Mouse (Mus musculus) kidney, postnatal 0 days (tissue): Measurements from ENCODE around the gene Elof1. TPM values are rescaled to one million over a fixed set of nuclear protein-coding genes. Genes with fewer than 3 reads are reported as not detected.
A peak's percentile ranks its signal among the peaks of the same experiment; 100 is the strongest.

Experiments
- ATAC-seq: fragments of 200-750 bp; cut with Nextera tagmentation; replicated peaks from 2 replicates; pipeline ENCODE4 v1.8.0; 2017; ENCODE audit warnings: low read depth, moderate number of reproducible peaks, moderate TSS enrichment, moderate library complexity; ENCODE audit not compliant: low FRiP score
- DNase-seq: peaks from one replicate; pipeline ENCODE4 v3.0.0-alpha.2; 2016; ENCODE audit warnings: low spot score
- H3K27ac ChIP-seq: fragments of 300-500 bp; sonication (generic); 2 replicates; pipeline ENCODE4 v1.5.1; 2014; ENCODE audit warnings: mild to moderate bottlenecking
- H3K27me3 ChIP-seq: fragments of 300-500 bp; sonication (generic); 2 replicates; pipeline ENCODE4 v1.6.1; 2014; ENCODE audit warnings: low read length, mixed read lengths; ENCODE audit not compliant: insufficient read depth
- H3K36me3 ChIP-seq: fragments of 300-500 bp; sonication (generic); 2 replicates; pipeline ENCODE4 v1.6.1; 2014; ENCODE audit warnings: low read length, mixed read lengths; ENCODE audit not compliant: insufficient read depth
- H3K4me1 ChIP-seq: fragments of 300-500 bp; sonication (generic); replicated peaks from 2 replicates; pipeline ENCODE4 v1.6.1; 2014; ENCODE audit warnings: antibody characterized with exemption, low read length, mixed read lengths; ENCODE audit not compliant: insufficient read depth
- H3K4me2 ChIP-seq: fragments of 300-500 bp; sonication (generic); 2 replicates; pipeline ENCODE4 v1.6.1; 2014; ENCODE audit warnings: mild to moderate bottlenecking, low read length, moderate library complexity, mixed read lengths
- H3K4me3 ChIP-seq: fragments of 300-500 bp; sonication (generic); replicated peaks from 2 replicates; pipeline ENCODE4 v1.5.1; 2014; ENCODE audit warnings: low read depth, low read length
- H3K9ac ChIP-seq: fragments of 300-500 bp; sonication (generic); 2 replicates; pipeline ENCODE4 v1.6.1; 2014; ENCODE audit warnings: low read depth, low read length
- H3K9me3 ChIP-seq: fragments of 300-500 bp; sonication (generic); replicated peaks from 2 replicates; pipeline ENCODE4 v1.6.1; 2016; ENCODE audit warnings: low read length, inconsistent platforms, mixed read lengths
- CTCF ChIP-seq: IDR thresholded peaks from 2 replicates; pipeline ENCODE4 v1.5.1; 2016; ENCODE audit warnings: antibody characterized with exemption, low read depth, mild to moderate bottlenecking, moderate library complexity
- WGBS: fragments of 180-500 bp; shearing (Covaris S2); extraction: QIAGEN DNeasy Blood & Tissue Kit; methylation state at CpG from one replicate; pipeline ENCODE4 v1.1.7; 2014; 5-methylcytosine and 5-hydroxymethylcytosine counted together
- polyA plus RNA-seq: library from polyadenylated mRNA; unstranded; fragments of >200 nt; fragmentation: Nextera tagmentation; extraction: Ambion mirVana; gene quantifications from 2 replicates; pipeline ENCODE4 v1.2.1, GENCODE M21; 2015

The Elof1 gene
- polyA plus RNA-seq, 1 experiment from 2014 or later = 160 TPM

GRCm38 (mm10) chr9:22098993-22099696 is 17.8 kb downstream of the Elof1 start, which contains the start of gene Cnn1:
Gene Cnn1, plus strand, starts transcription at chr9:22099216.
- Histone ChIP-seq H3K4me2 (peak within 1 kb of the TSS; percentile 21; the same call in 1 of the 2 replicates), H3K27me3 (peaks cover 17% of the 10 kb centered on the region), H3K9ac (no peak within 1 kb of the TSS), H3K4me1 (0 out of 2 replicates have a peak, but pooled peaks cover 4% of the 10 kb centered on the region), H3K9me3 (no peaks in the 10 kb centered on the region), H3K36me3 (no peaks in the 10 kb centered on the region), H3K4me3 (peak within 1 kb of the TSS; percentile 0; the same call in 1 of the 2 replicates), H3K27ac (no peak within 1 kb of the TSS)
- ATAC-seq = no peak
- peak; percentile 21 for DNase-seq
- 10% methylated on average over 14 of the region's 14 CpGs for WGBS
- no peak for TF ChIP-seq CTCF

GRCm38 (mm10) chr9:22095854-22096307 is 21.1 kb downstream of the Elof1 start:
- Histone ChIP-seq H3K36me3 (no peaks in the 10 kb centered on the region), H3K4me3 (peak overlapping the region; percentile 27), H3K4me1 (0 out of 2 replicates have a peak, but pooled peaks cover 4% of the 10 kb centered on the region), H3K4me2 (peak overlapping the region; percentile 73), H3K9me3 (no peaks in the 10 kb centered on the region), H3K9ac (peak overlapping the region; percentile 51), H3K27ac (no peak overlapping the region), H3K27me3 (peaks cover 17% of the 10 kb centered on the region)
- ATAC-seq (peak; percentile 78), DNase-seq (peak; percentile 70)
- 1% methylated on average over 24 of the region's 24 CpGs for WGBS
- peak; percentile 81 for TF ChIP-seq CTCF

GRCm38 (mm10) chr9:22092746-22093145 is 24.2 kb downstream of the Elof1 start:
- TF ChIP-seq CTCF = no peak
- Histone ChIP-seq H3K27me3 (peaks cover 2% of the 10 kb centered on the region; the same call in 1 of the 2 replicates), H3K4me2 (no peak overlapping the region), H3K27ac (no peak overlapping the region), H3K9ac (no peak overlapping the region), H3K4me1 (0 out of 2 replicates have a peak, but pooled peaks cover 4% of the 10 kb centered on the region), H3K4me3 (no peak overlapping the region), H3K36me3 (no peaks in the 10 kb centered on the region), H3K9me3 (no peaks in the 10 kb centered on the region)
- DNase-seq = no peak
- 77% methylated on average over 6 of the region's 6 CpGs for WGBS
- no peak for ATAC-seq

GRCm38 (mm10) chr9:22089986-22090385 is 27.0 kb downstream of the Elof1 start:
- H3K9me3 ChIP-seq = no peaks in the 10 kb centered on the region
- H3K4me2 ChIP-seq = no peak overlapping the region
- no peaks in the 10 kb centered on the region for H3K36me3 ChIP-seq
- no peaks in the 10 kb centered on the region for H3K4me1 ChIP-seq
- no peak for TF ChIP-seq CTCF
- no peaks in the 10 kb centered on the region for H3K27me3 ChIP-seq
- no peak overlapping the region for H3K4me3 ChIP-seq
- H3K27ac ChIP-seq = no peak overlapping the region
- DNase-seq = no peak
- 85% methylated on average over 7 of the region's 7 CpGs for WGBS
- no peak for ATAC-seq
- no peak overlapping the region for H3K9ac ChIP-seq

GRCm38 (mm10) chr9:22089281-22089680 is 27.7 kb downstream of the Elof1 start:
- H3K4me2 ChIP-seq = no peak overlapping the region
- H3K36me3 ChIP-seq = no peaks in the 10 kb centered on the region
- WGBS = 94% methylated on average over 7 of the region's 7 CpGs
- ATAC-seq = no peak
- H3K4me3 ChIP-seq = no peak overlapping the region
- H3K27ac ChIP-seq = no peak overlapping the region
- no peak for DNase-seq
- no peaks in the 10 kb centered on the region for H3K9me3 ChIP-seq
- H3K27me3 ChIP-seq = no peaks in the 10 kb centered on the region
- TF ChIP-seq CTCF = no peak
- no peaks in the 10 kb centered on the region for H3K4me1 ChIP-seq
- H3K9ac ChIP-seq = no peak overlapping the region

GRCm38 (mm10) chr9:22087034-22087618 is 29.8 kb downstream of the Elof1 start:
- Histone ChIP-seq H3K4me2 (no peak overlapping the region), H3K9ac (no peak overlapping the region), H3K4me3 (no peak overlapping the region), H3K27ac (no peak overlapping the region), H3K4me1 (no peaks in the 10 kb centered on the region), H3K9me3 (no peaks in the 10 kb centered on the region), H3K27me3 (no peaks in the 10 kb centered on the region), H3K36me3 (no peaks in the 10 kb centered on the region)
- ATAC-seq = no peak
- no peak for DNase-seq
- WGBS = 86% methylated on average over 2 of the region's 2 CpGs
- no peak for TF ChIP-seq CTCF
